Mouse (Mus musculus): ENCODE data around the gene Zbtb20.

GRCm38 (mm10) chr16:43547323-43548180 lies 671.9 kb downstream of the Zbtb20 start:
- TF ChIP-seq CTCF (IDR thresholded peaks at IDR 0.05; ENCODE audit: control insufficient read depth, insufficient read depth, insufficient read length) (no peak), USF1 (IDR thresholded peaks at IDR 0.05; ENCODE audit: low read depth) (no peak), MAX (IDR thresholded peaks at IDR 0.05) (no peak), FOSL1 (IDR thresholded peaks at IDR 0.05; ENCODE audit: insufficient read depth, low read length, poor library complexity, severe bottlenecking) (no peak), MYOD1 (IDR thresholded peaks at IDR 0.05; ENCODE audit: control insufficient read depth, insufficient read length, low read depth) (no peak), CEBPB (IDR thresholded peaks at IDR 0.05; ENCODE audit: low read depth) (no peak)

All from C2C12 (cell line).